Mouse (Mus musculus): ENCODE results near the gene Znhit3.

Znhit3 gene

GRCm38 (mm10) chr11:84873042-84873833 is 42.9 kb downstream of the Znhit3 start:
- DNase-seq = no peak

GRCm38 (mm10) chr11:84871548-84872069 is 44.6 kb downstream of the Znhit3 start:
- DNase-seq = no peak

- no peak for DNase-seq
Measured at GRCm38 (mm10) chr11:84871046-84871445, 45.1 kb downstream of the Znhit3 start.

- DNase-seq = peak; percentile 95
Measured at GRCm38 (mm10) chr11:84870337-84871043, 45.7 kb downstream of the Znhit3 start, which contains the start of gene Ggnbp2. Gene Ggnbp2 (minus strand): TSS chr11:84870817.

GRCm38 (mm10) chr11:84869537-84870232 is 46.5 kb downstream of the Znhit3 start:
- peak; percentile 95 to 96 for DNase-seq

GRCm38 (mm10) chr11:84868786-84869259 is 47.3 kb downstream of the Znhit3 start:
- peak; percentile 19 to 22 for DNase-seq

GRCm38 (mm10) chr11:84867586-84867985 is 48.6 kb downstream of the Znhit3 start:
- no peak for DNase-seq

- no peak for DNase-seq
Measured at GRCm38 (mm10) chr11:84865268-84865667, 50.9 kb downstream of the Znhit3 start.
